Mouse (Mus musculus): Measurements from ENCODE around the gene Dlgap1. TPM values are rescaled to one million over a fixed set of nuclear protein-coding genes. Genes with fewer than 3 reads are reported as not detected.

Gene Dlgap1
- total RNA-seq (2021), result under 1 TPM; 0.20 to 0.38 TPM
- long read RNA-seq, experiment 1, partial matches to known transcripts, result 0 of 2 reads
- long read RNA-seq, experiment 1, other reads (novel, unspliced or antisense), result 2 of 2 reads
- long read RNA-seq, experiment 2, partial matches to known transcripts, result 0 of 2 reads
- long read RNA-seq, experiment 2, other reads (novel, unspliced or antisense), result 2 of 2 reads

DNA sequence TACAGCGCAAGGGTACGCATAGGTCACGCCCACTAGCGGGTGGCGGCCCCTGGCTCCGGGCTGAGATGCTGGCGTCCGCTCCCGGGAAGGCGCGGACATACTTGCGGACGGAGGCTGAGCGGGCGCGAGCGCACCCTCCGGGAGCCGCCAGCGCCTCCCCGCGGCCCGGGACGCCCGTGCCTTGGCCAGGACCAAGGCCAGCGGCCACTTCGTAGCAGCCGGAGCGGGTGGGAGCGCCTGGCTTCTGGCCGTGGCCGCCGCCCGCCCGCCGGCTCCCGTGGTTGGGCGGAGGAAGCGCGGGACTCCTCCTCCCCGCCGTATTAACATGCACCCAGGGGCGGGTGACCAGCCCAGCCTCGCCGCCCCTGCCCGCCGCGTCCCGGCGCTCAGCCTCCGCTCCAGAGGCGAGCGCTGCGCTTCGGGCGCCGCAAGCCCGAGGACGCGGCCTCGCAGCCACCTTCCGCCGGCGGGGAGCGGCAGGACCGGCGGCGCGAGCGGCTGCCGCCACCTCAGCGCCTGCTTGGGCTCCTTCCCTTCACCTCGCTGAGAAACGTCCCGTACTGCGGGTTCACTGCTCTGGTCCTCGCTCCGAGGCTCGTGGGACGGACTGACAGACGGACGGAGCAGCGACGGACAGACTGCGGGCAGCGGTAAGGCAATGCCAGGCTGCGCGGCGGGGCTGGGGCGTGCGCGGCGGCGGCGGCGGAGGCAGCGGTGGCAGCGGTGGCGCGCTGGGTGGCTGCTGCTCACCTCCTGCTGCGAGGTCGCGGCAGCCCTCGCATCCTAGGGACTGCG, at the start of gene Dlgap1:
Gene Dlgap1, plus strand, starts transcription at position 53 of the 795 bp plus-strand sequence.
- peak; percentile 62 for DNase-seq

DNA sequence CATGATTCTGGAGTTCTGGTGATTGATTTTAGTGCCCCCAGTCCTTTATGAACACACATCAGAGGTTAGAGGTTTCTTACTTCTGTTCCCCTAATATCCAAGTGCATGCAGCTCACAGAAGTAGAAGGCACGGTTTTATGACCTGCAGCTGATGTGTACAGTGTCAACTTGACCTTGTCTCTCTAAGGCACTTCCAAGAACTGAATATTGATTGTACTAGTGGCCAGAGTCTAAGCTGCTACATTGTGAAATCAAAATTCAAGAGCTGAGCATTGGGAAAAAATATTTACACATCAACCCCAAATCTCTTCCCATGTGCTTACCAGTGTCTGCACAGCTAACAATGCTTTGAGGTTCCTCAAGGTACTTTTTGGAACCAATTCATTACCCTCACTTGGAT, 13.9 kb upstream of the Dlgap1 start:
- no peak for DNase-seq

DNA sequence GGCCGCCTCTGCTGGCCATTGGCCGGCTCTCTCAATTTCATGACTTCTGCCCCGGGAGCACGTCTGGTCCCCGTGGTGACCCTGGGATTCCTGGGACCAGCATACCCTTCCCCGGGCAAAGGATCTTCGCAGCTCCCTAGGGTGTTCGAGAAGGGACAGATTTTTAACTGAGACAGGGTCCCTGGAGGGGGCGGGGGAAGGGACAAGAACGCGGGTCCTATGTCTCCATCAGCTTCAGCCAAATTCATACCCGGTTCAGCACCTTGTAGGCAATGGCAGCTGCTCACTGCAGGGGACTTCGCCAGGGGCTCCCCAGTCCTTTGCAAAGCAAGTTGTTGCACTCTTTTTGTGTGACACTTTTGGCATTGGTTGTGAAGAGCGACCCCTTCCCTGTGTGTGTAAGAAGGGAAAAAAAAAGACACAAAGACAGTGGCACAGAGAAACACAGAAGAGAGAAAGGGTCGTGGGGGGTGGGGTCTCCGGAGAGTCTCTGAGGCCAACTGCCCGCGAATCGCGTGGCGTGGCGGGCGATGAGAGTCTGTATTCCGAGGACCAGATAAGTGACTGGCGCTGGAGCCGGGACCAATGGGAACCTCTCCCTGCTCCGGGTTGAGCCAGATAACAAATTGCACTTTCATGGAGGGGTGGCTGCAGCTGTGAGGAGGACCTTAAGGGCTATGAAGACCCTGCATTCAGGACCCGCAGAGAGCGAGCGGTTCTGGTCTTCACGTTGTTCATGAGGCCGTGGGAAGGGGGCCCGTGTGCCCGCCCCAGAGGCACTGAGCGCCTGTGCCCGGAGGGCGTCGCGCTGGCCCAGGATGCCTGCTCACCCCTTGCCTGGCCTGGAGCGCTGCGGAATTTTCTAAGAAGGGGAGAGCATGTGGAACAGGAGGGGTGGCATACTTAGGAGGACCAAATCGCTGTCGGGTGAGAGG, 1.2 kb downstream of the Dlgap1 start:
- DNase-seq, result no peak

DNA sequence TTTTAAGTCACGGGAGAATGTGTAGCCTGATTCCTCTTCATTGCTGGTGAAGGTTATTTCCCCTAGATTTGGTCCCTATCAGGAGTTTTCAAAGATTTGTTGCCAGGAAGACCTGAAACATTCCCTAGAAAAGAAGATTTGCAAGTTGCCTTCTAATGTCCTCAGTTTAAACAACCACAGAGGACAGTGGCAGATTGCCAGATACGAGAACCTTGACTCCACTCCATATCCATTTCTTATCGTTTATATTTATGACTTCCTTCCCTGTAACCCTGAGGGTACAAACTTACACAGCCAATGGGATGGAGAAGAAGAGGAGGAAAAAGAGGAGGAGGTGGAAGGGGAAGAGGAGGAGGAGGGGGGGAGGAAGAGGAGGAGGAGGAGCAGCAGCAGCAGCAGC, 4.2 kb downstream of the Dlgap1 start:
- no peak for DNase-seq

DNA sequence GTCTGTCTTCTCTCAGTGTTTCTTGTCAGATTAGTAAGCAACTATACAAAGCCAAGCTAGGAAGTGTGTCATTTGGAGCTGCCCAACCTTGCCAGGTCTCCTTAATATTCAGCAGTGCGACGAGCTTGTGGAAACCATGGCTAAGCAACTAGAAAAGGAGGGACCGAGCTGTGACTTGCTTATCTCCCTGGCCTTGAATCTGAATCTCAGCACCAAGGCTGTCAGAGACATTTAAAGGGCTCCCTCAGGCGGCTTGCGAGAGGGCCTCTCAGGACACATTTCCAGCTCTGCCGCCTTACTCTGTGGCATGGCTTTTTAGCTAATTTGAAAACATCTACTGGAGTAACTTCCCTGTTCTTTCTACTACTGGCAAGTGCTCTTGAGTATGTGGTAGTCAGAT, 5.1 kb downstream of the Dlgap1 start:
- no peak for DNase-seq

DNA sequence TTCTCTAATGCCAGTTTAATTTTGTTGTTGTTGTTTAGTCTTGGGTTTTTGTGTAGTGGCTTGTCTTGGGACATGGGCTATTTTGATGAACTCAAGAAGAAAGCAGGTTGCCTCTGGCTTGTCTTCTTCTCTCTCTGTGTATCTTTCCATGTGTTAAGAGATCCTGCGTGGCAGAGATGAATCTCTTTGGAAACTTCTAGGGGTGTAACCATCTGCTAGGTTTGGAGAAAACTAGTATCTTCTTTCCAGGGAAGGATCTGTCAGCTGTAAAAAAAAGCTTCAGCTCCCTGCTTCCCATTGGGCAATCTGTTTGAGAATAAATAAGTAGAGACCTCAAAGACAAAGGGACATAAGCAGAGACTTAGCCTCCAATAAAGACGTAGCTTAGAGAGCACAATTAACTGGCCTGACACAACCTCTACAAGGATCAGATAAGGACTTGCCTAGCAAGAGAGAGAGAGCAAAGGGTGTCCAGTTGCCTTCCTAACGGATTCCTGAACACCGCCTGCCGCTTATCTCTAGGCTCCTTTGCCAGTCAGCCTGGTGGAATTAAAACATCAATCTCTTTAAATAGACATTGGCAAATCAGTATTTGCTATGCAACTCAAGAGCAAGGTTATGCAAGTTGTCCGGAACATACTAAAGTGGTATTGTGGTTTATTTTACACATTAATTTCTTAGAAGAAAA, 13.5 kb downstream of the Dlgap1 start:
- no peak for DNase-seq

DNA sequence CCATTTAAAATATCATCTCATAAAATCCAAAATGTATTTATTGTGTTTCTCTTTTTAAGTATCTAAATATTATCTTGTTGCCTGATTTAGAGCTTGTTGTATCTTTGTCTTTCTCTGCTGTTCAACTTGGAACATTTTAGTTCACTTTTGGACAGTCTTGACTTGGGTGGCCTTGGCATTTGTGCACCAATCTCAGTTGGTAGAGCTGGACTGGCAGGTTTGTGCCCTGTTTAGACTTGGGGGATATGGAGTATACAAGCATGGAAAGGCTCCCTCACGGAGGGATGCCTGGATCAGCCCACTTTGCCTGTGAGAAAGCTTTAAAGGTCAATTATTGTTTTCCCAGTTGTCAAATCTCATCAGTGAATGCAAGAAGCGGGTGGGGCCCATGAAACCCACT, 27.5 kb downstream of the Dlgap1 start:
- no peak for DNase-seq

DNA sequence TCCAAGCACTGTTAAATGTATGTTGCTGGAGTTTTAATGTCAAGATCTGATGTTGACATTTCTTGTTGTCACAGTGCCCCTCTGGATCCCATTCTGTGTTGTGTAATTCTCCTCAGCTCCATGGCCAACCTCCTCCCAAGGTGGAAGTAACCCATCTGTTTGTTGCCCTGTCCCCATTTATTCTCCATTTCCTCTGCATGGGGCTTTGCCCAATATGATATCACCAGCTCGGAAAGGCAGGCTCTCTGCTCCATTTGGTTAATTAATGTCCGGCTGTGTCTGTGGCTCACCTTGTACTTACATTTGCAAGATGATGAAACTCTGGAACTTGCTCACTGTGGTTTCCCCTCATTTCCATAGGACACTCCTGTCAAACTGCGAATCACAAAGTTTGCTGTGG, 33.2 kb downstream of the Dlgap1 start:
- DNase-seq, result no peak

DNA sequence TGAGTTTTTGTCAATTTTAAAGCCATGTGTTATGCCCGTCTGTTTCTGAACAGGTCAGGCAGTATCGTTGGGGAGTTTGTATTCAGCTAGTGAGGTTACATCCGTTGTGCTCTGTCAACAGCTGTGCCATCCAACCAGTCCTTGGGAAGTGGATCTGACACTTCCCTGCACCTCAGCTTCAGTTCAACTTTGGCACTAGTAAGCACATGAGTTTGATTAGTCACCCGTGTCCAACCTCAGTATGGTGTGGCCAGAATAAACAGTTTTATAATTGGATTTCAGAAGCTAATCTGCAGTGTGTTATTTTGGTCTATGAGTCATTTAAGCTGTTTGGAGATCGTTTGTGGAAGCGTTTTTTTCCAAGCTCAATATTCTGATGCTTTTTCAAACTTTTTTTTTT, 35.8 kb downstream of the Dlgap1 start:
- DNase-seq, result no peak

DNA sequence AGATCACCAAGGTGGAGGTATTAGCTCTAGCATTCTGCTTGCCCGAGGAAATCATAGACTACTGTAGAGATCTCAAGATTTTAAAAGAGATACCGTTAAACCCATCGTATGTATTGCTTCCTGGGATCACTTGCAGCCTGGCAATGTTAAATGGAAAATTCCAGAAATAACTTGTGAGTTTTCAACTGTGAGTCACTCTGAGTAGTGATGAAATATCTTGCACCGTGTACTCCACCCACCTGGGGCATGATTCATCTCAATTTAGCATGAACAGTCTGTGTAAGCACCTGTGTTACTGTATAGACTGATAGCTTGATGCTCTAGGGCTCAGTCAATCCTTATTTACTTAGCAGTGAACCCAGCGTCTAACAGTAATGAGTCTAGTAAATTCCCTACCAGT, 38.7 kb downstream of the Dlgap1 start:
- no peak for DNase-seq

DNA sequence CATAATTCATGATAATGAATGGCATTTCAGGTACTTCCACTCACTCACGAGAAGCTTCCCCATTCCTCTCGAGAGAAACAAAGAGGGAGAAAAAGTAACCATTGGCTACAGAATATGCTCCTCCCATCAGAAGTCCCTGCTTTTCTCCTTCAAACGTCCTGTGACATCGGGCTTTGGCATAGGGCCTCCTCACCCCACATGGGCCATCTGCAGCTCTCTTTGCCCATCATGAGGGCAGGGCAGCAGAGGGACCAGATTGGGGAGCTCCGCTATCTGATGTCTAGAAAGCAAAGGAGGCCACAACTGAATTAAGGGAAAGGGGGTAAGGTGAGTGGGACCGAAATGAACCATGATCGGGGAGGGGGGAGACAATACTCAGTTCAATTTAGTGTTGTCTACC, 47.6 kb downstream of the Dlgap1 start:
- no peak for DNase-seq

DNA sequence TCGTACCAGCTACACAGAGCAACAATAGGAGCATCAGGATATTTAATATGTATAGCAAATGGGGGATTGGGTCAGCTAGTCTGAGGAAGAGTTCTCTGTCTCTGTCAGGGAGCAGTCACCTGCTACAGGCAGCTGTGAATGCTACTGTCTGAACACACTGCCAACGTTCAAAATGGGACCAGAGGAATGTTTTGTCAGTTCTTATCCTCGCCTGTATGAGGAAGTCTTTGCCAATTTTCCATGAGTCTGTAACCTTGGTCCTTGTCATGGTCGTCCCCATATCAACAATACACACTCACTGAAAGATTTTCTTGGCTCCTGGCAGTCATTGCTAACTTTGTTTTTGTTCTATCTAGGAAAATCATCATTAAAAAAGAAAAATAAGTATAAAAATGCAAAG, 51.5 kb downstream of the Dlgap1 start:
- DNase-seq, result no peak

DNA sequence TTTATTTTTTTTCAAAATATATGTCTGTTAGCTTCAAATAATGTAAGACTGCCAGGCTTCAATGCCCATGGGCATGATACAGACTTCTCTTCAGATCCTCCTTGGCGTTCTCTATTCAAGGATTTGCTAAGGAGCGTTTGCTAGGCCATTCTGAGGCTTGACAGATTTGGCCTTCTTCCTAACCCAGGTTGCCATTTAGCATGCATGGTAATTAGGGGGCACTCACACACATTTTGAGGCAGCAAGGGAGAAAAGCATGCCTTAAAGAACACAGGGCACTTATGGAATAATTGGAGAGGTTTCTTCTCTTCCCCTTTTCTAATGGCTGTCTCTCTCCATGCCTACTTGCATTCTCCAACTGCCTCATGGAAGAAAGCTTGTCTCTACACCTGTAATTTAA, 53.7 kb downstream of the Dlgap1 start:
- no peak for DNase-seq

DNA sequence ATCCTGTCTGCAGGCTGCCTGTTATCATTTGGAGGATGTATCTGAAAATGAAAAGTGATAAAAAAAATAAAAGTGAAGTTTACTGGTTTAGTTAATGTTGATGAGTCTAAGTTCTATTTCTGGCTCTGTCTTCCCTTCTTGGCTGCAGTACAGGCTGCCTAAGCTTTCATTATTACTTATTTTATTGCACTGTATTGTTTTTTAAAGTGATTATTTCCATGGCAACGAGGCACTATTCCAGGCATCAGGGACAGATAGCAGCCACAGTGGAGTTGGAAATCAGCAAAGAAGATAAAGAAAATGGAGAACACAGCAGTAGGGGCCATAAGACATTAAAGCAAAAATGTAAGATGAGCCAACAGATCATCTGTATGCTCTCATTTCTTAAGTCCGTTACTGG, 66.0 kb downstream of the Dlgap1 start:
- no peak for DNase-seq

DNA sequence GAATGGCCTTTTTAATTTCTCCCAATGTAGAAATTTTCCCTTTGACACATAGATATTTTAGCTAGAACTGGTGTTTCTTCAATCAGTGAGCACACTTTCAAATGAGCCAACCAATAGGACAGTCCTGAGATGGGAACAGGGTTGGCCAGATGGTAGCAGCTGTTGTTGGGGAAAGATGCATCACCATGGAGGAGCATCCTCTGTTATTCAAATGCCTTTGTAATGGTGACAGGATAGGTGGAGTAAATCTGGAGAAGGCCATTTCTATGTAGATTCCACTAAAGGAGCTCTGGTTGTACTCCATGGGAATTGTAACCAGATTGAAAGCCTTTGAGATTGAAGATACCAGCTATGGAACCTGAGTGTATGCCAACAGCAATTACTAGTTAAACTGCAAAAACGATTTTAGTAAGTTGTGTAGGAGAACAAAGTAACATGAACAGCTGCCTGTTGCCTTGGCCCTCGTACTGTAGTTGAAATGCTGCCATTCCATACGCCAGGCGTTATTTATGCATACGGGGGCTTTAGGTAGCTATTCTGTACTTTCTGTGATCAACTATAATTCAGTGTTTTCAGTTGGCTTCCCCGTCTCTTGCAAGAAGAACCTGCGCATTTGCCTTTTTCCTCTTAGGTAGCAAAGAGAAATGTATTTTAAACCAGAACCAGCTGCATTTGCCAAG, 72.0 kb downstream of the Dlgap1 start:
- no peak for DNase-seq

DNA sequence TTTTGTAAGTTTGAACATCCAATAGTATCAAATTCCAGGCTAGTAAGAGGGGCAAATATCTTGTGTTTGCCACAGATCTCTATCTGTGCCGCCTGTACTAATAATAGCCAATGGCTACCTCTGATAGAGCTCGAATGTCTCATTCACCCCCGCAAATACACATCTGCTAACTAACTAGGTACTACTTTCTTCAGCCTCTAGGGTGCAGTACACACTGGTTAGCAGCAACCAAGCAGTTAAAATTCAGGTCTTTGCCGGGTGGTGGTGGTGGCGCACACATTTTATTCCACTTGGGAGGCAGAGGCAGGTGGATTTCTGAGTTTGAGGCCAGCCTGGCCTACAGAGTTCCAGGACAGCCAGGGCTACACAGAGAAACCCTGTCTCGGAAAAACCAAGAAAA, 99.4 kb downstream of the Dlgap1 start:
- DNase-seq, result no peak

DNA sequence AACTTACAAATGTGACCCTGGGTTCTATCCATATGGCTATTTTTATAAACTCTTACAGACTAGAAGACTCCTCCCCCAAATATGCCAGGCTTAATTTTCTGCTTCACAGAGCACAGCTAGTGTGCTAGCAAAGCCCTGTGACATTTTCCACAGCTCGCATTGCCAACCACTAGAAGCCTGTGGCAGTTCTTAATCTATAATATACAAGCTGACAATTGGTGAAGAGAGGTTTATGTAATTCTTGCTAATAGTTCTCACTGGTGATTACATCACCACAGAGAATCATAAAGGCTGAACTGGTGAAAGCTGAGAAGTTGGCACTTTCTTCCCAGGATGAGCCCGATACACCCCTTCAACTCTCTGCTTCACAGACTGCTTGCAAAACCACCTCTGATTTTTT, 103.2 kb downstream of the Dlgap1 start:
- DNase-seq, result no peak

DNA sequence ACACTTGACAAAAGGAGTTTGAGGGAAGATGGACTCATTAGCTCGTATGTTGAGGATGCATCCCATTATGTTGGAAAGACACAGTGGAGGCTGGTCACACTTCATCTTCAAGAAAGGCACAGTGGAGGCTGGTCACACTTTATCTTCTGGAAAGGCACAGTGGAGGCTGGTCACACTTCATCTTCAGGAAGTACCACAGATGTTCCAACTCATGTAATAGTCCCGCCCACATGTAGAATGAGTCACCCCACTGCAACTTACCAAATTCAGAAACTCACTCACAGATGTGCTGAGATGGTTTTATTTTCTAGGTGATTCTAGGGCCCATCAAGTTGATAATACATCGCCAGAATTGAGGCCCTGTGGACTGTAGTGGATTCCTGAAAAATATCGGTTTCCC, 119.3 kb downstream of the Dlgap1 start:
- no peak for DNase-seq

DNA sequence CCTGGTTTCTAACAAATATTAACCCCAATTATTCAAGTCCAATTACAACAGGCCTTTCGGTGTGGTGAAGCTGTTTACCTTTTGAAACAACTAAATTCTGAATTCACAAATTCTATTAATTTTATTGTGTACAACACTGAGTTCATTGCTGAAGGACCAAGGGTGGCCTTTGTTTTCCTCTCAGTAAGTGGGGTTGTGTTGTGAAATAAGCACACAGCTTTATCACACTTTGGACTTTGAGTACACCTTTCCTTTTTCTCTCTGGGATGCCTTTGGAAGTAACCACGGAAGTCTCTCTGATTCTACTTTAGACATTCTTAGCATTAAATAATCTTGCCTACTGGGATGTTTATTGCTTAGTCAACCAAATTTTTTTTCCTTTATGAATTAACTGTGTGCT, 121.9 kb downstream of the Dlgap1 start:
- DNase-seq, result no peak

DNA sequence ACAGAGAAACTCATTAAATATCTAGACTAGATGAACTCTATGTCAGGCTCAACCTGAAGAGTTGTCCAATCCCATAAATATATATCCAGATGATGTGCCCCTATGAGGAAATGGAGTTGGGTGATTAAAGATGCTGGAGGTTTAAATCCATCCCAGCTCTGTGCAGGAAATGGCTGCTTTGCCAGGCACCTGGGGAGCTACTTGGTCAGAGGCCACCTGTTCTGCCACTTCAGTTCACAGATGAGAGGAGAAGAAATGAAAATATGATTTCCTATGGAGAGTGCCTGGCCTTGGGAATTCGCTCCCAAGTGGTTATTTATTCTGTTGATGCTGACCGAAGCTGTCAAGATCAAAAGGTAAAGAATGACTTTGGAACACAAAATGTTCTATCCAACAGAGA, 160.3 kb downstream of the Dlgap1 start:
- DNase-seq, result no peak

DNA sequence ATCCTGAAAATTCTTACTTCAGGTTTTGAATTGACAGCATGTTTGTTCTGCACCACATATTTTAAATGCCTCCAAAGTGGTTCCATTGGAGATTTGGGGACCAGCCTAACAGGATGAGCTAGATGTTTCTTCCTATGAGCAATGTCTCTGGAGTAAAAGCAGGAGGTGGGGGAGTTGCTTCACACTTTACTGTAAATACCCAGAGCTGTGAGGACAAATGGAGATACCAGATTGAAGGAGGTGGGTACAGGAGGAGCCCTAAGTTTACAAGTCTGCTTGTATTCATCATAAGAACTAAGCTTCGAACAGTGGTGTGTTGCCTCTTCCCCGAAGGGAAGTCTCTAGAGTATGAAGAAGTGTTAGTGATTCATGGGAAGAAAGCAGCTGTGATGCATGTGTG, 201.0 kb downstream of the Dlgap1 start:
- no peak for DNase-seq

DNA sequence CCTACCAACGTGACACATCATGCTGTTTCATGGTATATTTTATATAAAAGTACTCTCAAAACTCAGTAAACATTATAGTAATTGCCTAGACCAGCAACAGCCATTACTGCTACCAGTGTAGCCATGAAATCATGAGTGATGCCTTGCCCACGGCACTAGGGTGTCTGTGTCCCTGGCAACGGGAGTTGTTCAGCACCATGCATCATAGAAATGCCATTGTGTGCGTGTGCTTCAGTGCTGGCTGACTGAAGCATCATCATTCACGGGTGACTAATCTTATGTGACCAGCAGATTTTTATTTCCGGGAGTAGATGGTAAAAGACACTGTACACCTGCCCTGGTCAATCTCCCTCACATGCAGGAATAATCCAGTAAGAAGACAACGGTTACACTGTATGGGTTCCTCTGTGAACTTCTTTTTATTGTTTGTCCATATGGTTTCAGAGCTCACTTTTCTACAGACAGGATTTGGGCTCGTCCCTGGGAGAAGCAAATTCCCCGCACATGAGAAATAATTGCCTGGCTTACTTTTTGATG, 203.7 kb downstream of the Dlgap1 start:
- DNase-seq, result no peak

All from gastrocnemius, postnatal 25 days (tissue).